Mouse (Mus musculus) spleen, adult 2 months (tissue): Measurements from ENCODE around the gene Clybl.

Source experiments
- CTCF ChIP-seq: fragments of 200-500 bp; IDR thresholded peaks from 2 replicates; pipeline ENCODE4 v1.5.1; 2011; ENCODE audit warnings: mild to moderate bottlenecking, inconsistent platforms; ENCODE audit not compliant: insufficient read depth, insufficient read length, insufficient replicate concordance; ENCODE audit errors: extremely low read depth
- POLR2A ChIP-seq: fragments of 200-500 bp; IDR thresholded peaks from 2 replicates; pipeline ENCODE4 v1.6.1; 2011; ENCODE audit warnings: low read depth, low read length, inconsistent platforms

- no peak for TF ChIP-seq POLR2A
- TF ChIP-seq CTCF: peak; percentile 46; the same call in 1 of the 2 replicates
Measured at GRCm38 (mm10) chr14:122223461-122224102, 42.1 kb downstream of the Clybl start.
